Mouse (Mus musculus): ENCODE data around the gene Vmn2r107.

The Vmn2r107 gene

DNA sequence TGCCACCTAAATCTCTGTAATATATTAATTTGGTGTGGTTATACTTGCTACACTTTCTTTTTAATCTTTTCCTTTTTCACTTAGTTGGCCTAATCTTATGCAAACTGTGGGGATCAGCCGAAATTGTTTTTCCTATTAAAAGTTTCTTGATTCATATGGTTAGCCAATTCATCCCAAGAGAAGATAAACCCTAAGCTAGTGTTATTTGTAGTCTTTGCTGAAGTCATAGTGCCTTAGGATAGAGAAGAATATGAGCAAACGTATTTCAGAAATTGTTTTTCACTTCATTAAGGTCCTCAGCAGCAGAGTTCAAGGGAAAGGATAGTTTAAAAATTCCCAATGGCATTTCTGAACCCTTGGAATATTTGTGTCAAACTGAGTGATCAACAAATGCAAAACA lies at the start of gene Vmn2r107:
Vmn2r107 (plus strand) TSS at position 301 of the 400 bp plus-strand sequence.
- no peak for DNase-seq (ENCODE audit: low spot score in 2 of 2)

DNA sequence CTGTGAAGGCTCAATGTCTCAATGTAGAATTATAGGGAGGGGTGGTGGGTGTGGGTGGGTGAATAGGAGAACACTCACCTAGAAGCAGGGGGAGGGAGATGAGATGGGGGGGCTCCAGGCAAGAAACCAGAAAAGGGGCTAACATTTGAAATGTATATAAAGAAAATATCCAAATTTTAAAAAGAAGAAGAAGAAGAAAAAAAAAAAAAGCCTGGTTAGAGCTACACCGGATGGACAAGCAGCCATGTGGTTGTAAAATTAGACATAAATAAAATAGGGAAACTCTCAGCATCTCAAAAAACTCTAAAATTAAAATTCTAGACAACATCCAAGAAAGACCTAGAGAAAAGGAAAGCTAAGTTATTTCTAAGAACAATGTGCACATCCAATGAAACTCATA lies 39.3 kb upstream of the Vmn2r107 start:
- DNase-seq (ENCODE audit: low spot score in 2 of 2) = no peak

DNA sequence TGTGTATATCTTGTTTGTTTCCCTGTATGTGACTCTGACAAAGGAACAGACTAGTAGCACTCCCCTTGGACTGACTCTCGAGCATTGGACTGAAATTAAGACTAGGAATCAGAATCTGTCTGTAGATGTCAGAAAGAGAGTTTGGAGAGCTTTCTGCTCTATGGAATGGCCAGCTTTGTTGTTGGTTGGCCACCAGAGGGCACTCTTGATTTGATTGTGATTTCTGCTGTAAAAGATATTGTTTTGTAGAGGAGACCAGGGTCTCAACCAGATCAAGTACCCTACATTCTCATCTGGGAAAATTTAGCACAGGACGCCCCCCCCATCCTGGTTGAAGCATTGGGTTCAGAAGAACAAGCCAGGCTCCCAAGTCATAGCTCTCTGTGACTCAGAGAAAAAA lies 54.1 kb downstream of the Vmn2r107 start:
- no peak for DNase-seq (ENCODE audit: low spot score in 2 of 2)

DNA sequence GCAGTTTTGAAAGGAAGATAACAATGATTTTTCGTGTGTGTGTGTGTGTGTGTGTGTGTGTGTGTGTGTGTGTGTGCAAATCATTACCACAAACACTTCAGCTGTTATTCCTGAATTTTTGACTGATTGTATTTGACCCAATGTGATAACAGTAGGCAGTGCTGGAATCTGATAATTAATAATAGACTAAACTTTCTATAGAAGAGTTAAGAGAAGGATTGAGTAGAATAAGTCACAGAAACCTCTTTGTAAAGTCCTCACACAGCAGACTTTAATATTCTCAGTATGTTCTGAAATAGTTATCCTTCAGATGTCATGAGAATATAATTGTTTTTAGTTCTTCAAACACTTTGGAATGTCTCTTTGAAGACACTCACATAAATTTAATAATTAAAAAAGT lies 68.8 kb downstream of the Vmn2r107 start, which contains the start of gene Vmn1r224:
Vmn1r224 (plus strand) TSS at position 301 of the 400 bp plus-strand sequence.
- no peak for DNase-seq (ENCODE audit: low spot score in 2 of 2)
